Mouse (Mus musculus): ENCODE measurements around the gene Gpatch8. TPM values are rescaled to one million over a fixed set of nuclear protein-coding genes. Genes with fewer than 3 reads are reported as not detected.

The Gpatch8 gene
- total RNA-seq, 2 experiments from 2014 or later, result 18.0 to 21.9 TPM

DNA sequence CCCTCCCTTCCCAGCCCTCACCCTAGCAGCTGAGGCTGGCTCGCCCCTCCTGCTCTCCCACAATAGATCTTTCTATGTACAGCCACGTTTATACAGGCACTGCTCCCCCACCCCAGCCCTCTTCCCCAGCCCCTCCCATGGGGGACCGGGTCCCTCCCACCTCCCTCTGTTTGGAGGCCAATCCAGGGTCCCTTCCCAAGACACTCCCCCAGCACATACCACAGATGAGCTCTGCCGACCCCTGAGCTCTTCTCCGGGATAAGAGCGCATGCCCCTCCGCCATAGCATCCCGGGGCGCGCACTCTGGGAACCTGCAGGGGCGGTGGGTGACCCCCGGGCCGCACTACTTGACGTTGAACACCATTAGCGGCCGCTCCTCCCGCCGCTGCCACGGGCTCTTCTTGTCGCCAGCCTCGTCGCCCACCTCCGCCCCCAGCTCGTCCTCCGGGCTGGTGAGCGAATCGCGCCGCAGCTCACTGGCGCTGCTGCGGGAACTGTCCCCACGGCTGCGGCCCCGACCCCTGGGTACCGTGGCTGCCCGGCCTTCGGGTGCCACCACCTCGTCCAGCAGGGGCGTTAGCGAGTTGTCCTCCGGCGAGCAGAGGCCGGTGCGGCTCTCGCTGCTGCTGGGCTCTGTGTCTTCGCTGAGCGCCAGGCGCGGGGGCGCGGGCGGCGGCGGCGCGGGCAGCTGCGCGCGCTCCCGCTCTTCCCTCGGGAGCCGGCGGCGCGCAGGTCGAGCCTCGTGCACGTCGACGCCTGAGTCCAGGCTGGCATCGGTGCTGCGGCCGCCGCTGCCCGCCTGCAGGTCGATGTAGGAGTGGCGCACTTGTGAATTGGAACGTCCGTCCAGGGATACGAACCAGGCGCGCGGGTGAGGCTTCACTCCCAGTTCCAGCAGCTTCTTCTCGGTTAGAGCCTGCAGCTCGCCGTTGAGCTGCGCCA is 118.8 kb downstream of the Gpatch8 start:
- intact Hi-C loops (cut with DNase I), result no loop called here

DNA sequence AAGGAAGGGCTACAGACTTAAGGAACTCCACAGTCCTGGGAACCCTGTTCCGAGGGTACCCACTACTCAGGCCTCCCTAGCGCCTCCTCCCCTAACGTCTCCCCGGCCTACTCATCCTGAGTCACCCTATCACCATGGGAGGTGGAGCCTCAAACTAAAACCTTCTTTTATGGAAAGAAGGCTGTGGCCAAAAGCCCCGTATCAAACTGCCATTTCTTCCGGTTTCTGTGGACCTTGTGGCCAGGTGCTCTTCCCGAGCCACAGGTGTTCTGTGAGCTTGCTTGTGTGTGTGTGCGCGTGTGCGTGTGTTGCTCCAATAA is 119.8 kb downstream of the Gpatch8 start:
- intact Hi-C loops (cut with DNase I), result no loop called here
- DNase-seq, result no peak

More for the DNA sequence above, 118.8 kb downstream of the Gpatch8 start:
- DNase-seq, result peak in 1 of 2 experiments; percentile 59

- DNase-seq, result no peak
- intact Hi-C loops (cut with DNase I), result no loop called here
Observed at GRCm38 (mm10) chr11:102435754-102436470, 120.3 kb downstream of the Gpatch8 start.

GRCm38 (mm10) chr11:102434816-102435705 is 121.1 kb downstream of the Gpatch8 start:
- DNase-seq, result no peak
- intact Hi-C loops (cut with DNase I), result loop anchor here (5.0 kb wide), 1 partner anchor 218 kb away; no protein-coding TSS in a partner anchor

DNA sequence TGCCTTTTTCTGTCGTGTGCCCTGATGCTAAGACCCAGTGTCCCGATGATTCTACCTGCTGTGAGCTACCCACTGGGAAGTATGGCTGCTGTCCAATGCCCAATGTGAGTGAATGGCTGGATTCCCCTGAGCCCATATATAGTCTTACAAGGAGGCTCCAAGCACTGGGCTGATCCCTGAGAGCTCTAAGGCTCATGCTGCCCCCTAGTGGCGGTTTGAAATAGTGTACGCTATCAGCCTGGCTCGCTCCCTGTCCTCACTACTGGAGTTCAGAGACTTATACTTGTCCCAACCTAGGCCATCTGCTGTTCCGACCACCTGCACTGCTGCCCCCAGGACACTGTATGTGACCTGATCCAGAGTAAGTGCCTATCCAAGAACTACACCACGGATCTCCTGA is 121.8 kb downstream of the Gpatch8 start:
- DNase-seq, result peak; percentile 87 to 89
- intact Hi-C loops (cut with DNase I), result loop anchor here (5.0 kb wide), 1 partner anchor 217 kb away; no protein-coding TSS in a partner anchor

DNA sequence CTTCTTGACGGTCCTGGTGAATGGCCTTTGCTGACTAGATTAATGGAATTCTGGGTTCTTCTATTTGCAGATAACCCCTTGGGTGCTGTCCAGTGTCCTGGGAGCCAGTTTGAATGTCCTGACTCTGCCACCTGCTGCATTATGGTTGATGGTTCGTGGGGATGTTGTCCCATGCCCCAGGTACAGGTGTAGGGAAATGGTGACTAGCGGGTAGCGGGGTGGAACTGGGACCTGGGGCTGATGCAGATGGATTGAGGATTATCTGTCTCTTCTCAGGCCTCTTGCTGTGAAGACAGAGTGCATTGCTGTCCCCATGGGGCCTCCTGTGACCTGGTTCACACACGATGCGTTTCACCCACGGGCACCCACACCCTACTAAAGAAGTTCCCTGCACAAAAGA is 122.3 kb downstream of the Gpatch8 start:
- no peak for DNase-seq
- intact Hi-C loops (cut with DNase I), result loop anchor here (5.0 kb wide), 1 partner anchor 217 kb away; no protein-coding TSS in a partner anchor

DNA sequence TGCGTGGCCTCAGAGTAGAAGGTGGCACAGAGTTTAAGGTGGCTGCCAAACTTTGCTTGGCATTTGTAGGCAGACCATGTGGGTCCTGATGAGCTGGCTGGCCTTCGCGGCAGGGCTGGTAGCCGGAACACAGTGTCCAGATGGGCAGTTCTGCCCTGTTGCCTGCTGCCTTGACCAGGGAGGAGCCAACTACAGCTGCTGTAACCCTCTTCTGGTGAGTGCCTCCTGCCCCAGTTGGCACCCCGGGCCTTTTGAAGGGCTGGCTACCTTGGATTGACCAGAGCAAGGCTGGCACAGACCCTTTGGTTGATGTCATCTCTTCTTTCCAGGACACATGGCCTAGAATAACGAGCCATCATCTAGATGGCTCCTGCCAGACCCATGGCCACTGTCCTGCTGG is 123.3 kb downstream of the Gpatch8 start:
- intact Hi-C loops (cut with DNase I), result loop anchor here (5.0 kb wide), 1 partner anchor 216 kb away; no protein-coding TSS in a partner anchor
- DNase-seq, result peak in 1 of 2 experiments; percentile 70

GRCm38 (mm10) chr11:102432115-102432843 is 123.9 kb downstream of the Gpatch8 start:
- intact Hi-C loops (cut with DNase I), result loop anchor here (5.0 kb wide), 1 partner anchor 215 kb away; no protein-coding TSS in a partner anchor
- peak in 1 of 2 experiments; percentile 54 for DNase-seq

DNA sequence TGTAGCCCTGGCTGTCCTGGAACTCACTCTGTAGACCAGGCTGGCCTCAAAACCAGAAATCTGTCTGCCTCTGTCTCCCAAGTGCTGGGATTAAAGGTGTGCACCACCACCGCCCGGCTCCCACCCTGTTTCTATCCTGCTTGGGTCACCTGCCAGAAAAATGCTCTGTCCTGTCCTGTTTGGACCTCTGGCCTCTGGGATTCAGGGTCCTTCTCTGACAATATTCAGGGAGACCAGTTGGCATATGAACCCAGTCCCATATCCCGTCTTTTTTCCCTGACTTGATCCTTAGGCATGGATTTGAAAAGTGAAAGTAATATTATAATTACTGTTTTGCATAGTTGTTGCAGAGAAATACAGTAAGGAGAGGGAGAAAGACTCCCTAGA is 124.5 kb downstream of the Gpatch8 start:
- intact Hi-C loops (cut with DNase I), result loop anchor here (2.0 to 5.0 kb wide), 2 partner anchors 123 to 214 kb away; no protein-coding TSS in a partner anchor
- DNase-seq, result no peak

- intact Hi-C loops (cut with DNase I), result loop anchor here (2.0 to 5.0 kb wide), 2 partner anchors 122 to 214 kb away; no protein-coding TSS in a partner anchor
Observed at GRCm38 (mm10) chr11:102431018-102431645, 125.1 kb downstream of the Gpatch8 start.

DNA sequence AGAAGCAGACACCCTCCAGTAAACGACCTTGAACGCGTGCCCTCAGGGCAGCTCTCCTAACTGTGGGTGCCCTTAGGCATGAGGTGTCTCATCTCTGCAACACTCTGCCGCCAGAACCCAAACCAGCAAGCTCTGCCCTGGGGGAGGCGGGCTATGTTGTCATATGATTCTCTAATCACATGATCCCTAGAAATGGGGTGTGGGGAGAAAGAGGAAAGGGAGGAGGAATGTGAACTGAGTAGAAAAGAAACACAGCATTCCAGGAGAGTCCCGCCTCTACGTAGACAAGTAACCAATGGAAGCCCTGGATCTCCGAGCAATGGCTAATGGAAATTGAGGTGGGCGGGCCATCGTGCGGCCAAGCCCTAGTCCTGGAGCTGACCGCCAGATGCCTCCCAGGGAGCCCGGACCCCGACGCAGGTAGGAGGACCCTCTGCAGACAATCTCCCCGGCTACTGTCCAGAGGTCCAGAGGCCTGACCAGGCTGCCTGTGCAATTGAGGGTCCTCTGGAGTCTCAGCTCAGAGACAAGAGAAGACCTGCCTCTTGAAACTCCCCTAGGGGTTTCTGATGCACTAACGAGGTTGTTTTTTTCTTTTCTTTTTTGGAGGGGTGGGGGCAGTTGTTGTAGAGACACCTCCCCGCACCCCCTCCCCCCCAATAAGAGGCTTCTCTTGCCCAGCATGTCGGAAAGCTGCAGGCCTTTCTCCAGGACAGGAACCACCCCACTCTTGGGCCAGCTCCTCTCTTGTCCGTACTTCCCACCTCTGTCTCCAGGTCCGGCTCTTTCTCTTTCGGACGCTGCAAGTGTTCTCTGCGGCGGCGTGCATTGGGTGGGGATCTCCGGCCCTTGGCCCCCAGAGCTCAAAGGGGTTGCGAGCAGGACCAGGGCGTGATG is 125.8 kb downstream of the Gpatch8 start, which contains the start of gene Grn:
TSS of gene Grn (plus strand) at position 195 of the 897 bp plus-strand sequence.
- DNase-seq, result peak; percentile 83 to 87
- intact Hi-C loops (cut with DNase I), result loop anchor here (2.0 to 5.0 kb wide), 2 partner anchors 122 to 213 kb away; no protein-coding TSS in a partner anchor

More at GRCm38 (mm10) chr11:102431018-102431645, 125.1 kb downstream of the Gpatch8 start:
- DNase-seq, result peak; percentile 84 to 85

DNA sequence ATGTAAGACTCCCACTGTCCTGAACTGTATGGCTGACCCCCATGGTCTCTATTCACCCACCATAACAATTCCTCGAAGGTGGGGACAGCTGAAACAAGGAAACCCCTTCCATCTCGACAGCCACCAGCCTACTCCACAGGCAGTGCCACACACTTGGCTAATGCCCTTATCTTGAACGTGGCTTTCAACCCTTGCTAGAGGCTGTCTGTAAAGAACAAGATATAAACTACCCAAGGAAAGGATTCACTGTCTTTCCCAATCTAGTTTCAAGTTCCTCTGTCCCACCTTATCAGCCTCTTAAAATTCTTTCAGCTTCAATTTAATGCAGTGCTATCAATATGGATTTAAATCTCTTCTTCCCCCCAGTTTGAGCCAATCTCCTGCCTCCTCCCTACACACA is 126.6 kb downstream of the Gpatch8 start:
- intact Hi-C loops (cut with DNase I), result no loop called here
- no peak for DNase-seq

GRCm38 (mm10) chr11:102428981-102429540 is 127.1 kb downstream of the Gpatch8 start:
- DNase-seq, result no peak
- intact Hi-C loops (cut with DNase I), result loop anchor here (1.0 kb wide), 1 partner anchor 16 kb away; no protein-coding TSS in a partner anchor
